Mouse (Mus musculus): ENCODE results near the gene Tenm4. TPM values are rescaled to one million over a fixed set of nuclear protein-coding genes. Genes with fewer than 3 reads are reported as not detected.

The Tenm4 gene
- total and polyA plus RNA-seq, 3 experiments, result 9.2 to 15.2 TPM; not detected in 1

DNA sequence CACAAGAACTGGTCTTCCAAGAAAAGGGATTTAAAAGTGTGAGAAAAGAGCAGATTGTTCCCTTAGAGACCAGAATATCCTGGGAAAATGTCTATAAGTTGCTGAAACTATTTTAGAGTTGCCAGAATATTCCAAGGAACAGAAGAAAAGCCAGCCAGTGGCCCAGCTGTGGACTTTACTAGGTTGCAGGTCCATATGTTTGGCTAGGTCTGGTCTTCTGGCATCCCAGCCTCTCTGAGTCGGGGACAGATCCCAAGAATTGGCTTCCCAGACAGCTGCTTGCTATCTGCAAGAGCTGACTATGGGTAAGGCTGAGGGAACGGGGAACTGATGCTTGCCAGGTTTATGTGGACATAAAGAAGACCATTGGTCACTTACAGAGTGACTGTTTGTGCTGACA lies 352.6 kb downstream of the Tenm4 start:
- H3K27me3 ChIP-seq (ENCODE audit: control insufficient read depth in 1 of 2, insufficient read depth in 2 of 2, low read length in 2 of 2), result no peaks in the 10 kb centered on the region
- no peaks in the 10 kb centered on the region for H3K79me2 ChIP-seq (ENCODE audit: control insufficient read depth, insufficient read depth, low read length, poor library complexity)
- no peaks in the 10 kb centered on the region for H3K36me3 ChIP-seq (ENCODE audit: control insufficient read depth in 1 of 2, insufficient read depth in 2 of 2, low read length in 2 of 2)
- H3K4me1 ChIP-seq (ENCODE audit: control insufficient read depth in 1 of 2, insufficient read depth in 2 of 2, low read length in 2 of 2), result no peaks in the 10 kb centered on the region
- no peak overlapping the region for H3K4me3 ChIP-seq (ENCODE audit: control insufficient read depth in 1 of 2, insufficient read depth in 1 of 2, low read depth in 2 of 2, low read length in 2 of 2)
- H3K9me3 ChIP-seq (replicated peaks; ENCODE audit: insufficient read depth, low read length), result no peaks in the 10 kb centered on the region
- no peak for DNase-seq (ENCODE audit: low read depth, low spot score)
- H3K9ac ChIP-seq (ENCODE audit: control insufficient read depth, low read depth, low read length, poor library complexity, severe bottlenecking), result no peak overlapping the region
- TF ChIP-seq POLR2AphosphoS2 (IDR thresholded peaks at IDR 0.05; ENCODE audit: low read length), result no peak
- no peak for TF ChIP-seq NRF1 (IDR thresholded peaks at IDR 0.05; ENCODE audit: insufficient read depth, low read depth, low read length, poor library complexity, severe bottlenecking)
- TF ChIP-seq GATA1 (IDR thresholded peaks at IDR 0.05; ENCODE audit: low read depth, low read length), result no peak
- TF ChIP-seq MEF2A (IDR thresholded peaks at IDR 0.05; ENCODE audit: extremely low read depth, insufficient replicate concordance, low read depth, low read length, poor library complexity, severe bottlenecking), result no peak
- TF ChIP-seq POLR2AphosphoS5 (IDR thresholded peaks at IDR 0.05; ENCODE audit: borderline replicate concordance, low read depth, low read length), result no peak
- no peak for TF ChIP-seq JUND (IDR thresholded peaks at IDR 0.05; ENCODE audit: low read depth, low read length)
- H3K27ac ChIP-seq (ENCODE audit: control insufficient read depth, low read depth, low read length), result no peak overlapping the region

DNA sequence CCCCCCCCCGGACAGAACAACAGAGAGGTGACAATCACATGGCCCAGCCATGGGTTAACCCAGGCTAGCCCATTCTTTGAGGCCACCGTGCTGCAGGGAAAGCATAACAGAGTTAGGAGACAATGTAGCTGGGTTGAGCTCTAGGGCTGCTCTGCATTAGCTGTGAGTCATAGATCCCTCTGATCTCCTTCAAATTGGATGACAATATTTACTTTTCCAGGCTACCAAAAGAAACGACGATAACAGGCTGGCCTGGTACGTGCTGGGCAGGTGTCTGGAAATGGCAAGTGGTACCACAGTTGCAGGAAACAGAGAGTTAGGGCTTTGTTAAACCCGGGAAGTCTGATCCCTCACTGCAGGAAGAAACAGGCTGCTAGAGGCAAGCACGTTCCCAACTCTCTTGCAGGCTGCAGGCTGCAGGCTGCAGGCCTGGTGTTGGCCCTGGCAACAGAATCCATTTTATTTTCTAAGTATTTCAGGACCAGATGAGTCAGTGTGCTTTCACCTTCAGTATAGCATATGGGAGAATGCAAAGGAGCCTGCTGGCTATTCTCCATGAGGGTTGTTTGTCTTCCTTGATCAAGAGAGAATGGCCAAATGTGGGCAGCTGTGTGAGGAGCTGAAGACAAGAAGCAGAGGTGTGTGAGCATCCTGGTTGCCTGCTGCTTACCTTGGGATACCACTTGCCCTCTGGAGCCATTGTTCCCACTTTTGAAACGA lies 353.6 kb downstream of the Tenm4 start:
- Histone ChIP-seq H3K27ac (ENCODE audit: control insufficient read depth, low read depth, low read length) (no peak overlapping the region), H3K79me2 (ENCODE audit: control insufficient read depth, insufficient read depth, low read length, poor library complexity) (no peaks in the 10 kb centered on the region), H3K4me3 (ENCODE audit: control insufficient read depth in 1 of 2, insufficient read depth in 1 of 2, low read depth in 2 of 2, low read length in 2 of 2) (no peak overlapping the region), H3K9ac (ENCODE audit: control insufficient read depth, low read depth, low read length, poor library complexity, severe bottlenecking) (no peak overlapping the region), H3K27me3 (ENCODE audit: control insufficient read depth in 1 of 2, insufficient read depth in 2 of 2, low read length in 2 of 2) (no peaks in the 10 kb centered on the region), H3K9me3 (replicated peaks; ENCODE audit: insufficient read depth, low read length) (no peaks in the 10 kb centered on the region), H3K4me1 (ENCODE audit: control insufficient read depth in 1 of 2, insufficient read depth in 2 of 2, low read length in 2 of 2) (no peaks in the 10 kb centered on the region), H3K36me3 (ENCODE audit: control insufficient read depth in 1 of 2, insufficient read depth in 2 of 2, low read length in 2 of 2) (no peaks in the 10 kb centered on the region)
- no peak for TF ChIP-seq MXI1 (IDR thresholded peaks at IDR 0.05; ENCODE audit: low read depth, low read length)
- DNase-seq (ENCODE audit: low read depth, low spot score), result no peak

DNA sequence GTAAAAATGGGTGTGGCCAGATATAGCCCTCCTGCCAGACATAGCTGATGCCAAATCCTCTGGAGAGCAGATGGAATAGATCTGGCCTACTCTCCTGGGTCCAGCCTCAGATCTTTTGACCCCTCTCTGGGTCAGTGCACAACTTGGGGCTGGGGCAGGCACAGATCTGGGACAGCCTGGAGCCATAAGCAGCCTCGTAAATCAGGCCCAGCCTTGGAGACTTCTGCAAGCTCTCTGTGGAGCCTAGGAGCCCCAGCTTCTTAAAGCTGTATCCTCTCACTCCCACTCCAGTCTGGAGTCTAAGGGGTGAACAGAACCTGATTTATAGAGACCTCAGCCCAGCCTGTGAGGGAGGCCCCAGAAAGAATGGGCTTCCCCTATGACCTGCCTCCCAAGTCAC lies 354.3 kb downstream of the Tenm4 start:
- Histone ChIP-seq H3K79me2 (ENCODE audit: control insufficient read depth, insufficient read depth, low read length, poor library complexity) (no peaks in the 10 kb centered on the region), H3K4me1 (ENCODE audit: control insufficient read depth in 1 of 2, insufficient read depth in 2 of 2, low read length in 2 of 2) (no peaks in the 10 kb centered on the region), H3K9ac (ENCODE audit: control insufficient read depth, low read depth, low read length, poor library complexity, severe bottlenecking) (no peak overlapping the region), H3K4me3 (ENCODE audit: control insufficient read depth in 1 of 2, insufficient read depth in 1 of 2, low read depth in 2 of 2, low read length in 2 of 2) (no peak overlapping the region), H3K27me3 (ENCODE audit: control insufficient read depth in 1 of 2, insufficient read depth in 2 of 2, low read length in 2 of 2) (no peaks in the 10 kb centered on the region), H3K9me3 (replicated peaks; ENCODE audit: insufficient read depth, low read length) (no peaks in the 10 kb centered on the region), H3K27ac (ENCODE audit: control insufficient read depth, low read depth, low read length) (no peak overlapping the region), H3K36me3 (ENCODE audit: control insufficient read depth in 1 of 2, insufficient read depth in 2 of 2, low read length in 2 of 2) (no peaks in the 10 kb centered on the region)
- TF ChIP-seq CHD2 (IDR thresholded peaks at IDR 0.05; ENCODE audit: low read length), result no peak
- no peak for TF ChIP-seq UBTF (IDR thresholded peaks at IDR 0.05; ENCODE audit: borderline replicate concordance, insufficient read depth, low read depth, low read length)
- TF ChIP-seq POLR2AphosphoS5 (IDR thresholded peaks at IDR 0.05; ENCODE audit: borderline replicate concordance, low read depth, low read length), result no peak
- TF ChIP-seq KAT2A (conservative IDR thresholded peaks at IDR 0.05; ENCODE audit: low read depth, low read length), result no peak
- TF ChIP-seq HCFC1 (IDR thresholded peaks at IDR 0.05; ENCODE audit: low read depth, low read length), result no peak
- no peak for TF ChIP-seq ZC3H11A (IDR thresholded peaks at IDR 0.05; ENCODE audit: low read depth, low read length)
- no peak for TF ChIP-seq E2F4 (IDR thresholded peaks at IDR 0.05; ENCODE audit: borderline replicate concordance, low read depth, low read length)
- no peak for TF ChIP-seq POLR2A (IDR thresholded peaks at IDR 0.05; ENCODE audit: control insufficient read depth in 1 of 2, insufficient read depth in 1 of 2, low read depth in 1 of 2, low read length in 2 of 2, poor library complexity in 1 of 2)
- no peak for DNase-seq (ENCODE audit: low read depth, low spot score)
